Mouse (Mus musculus): ENCODE measurements around the gene Zfr2.

The Zfr2 gene

DNA sequence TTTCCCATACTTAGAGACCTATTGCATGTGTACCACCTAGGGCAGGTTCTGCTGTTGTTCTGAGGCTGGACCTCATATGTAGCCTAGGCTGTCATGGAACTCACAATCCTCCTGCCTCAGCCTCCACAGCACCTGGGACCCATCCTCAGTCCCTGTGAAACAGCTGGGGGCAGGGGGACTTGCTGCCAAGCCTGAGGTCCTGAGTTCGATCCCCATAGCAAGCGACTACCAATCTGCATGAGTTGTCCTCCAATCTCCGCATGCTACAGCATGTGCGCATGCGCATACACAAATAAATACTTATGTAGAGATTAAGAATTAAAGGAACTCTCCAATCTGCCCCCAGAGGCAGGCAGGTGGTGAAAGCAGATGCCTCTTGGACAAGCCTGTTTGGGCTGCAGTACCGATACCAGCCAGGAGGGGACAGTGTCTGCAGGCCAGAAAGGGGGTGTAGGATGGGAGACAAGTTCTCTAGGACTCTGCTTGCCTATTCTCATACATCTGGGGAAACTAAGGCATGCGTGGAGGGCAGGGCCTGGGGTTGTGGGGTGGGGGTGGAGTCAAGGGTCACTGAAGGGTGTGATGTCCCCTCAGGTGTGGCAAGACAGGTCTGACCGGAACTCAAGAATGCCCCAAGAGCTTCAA is 54.7 kb downstream of the Zfr2 start:
- no peak for DNase-seq (ENCODE audit: low read depth, low spot score)

DNA sequence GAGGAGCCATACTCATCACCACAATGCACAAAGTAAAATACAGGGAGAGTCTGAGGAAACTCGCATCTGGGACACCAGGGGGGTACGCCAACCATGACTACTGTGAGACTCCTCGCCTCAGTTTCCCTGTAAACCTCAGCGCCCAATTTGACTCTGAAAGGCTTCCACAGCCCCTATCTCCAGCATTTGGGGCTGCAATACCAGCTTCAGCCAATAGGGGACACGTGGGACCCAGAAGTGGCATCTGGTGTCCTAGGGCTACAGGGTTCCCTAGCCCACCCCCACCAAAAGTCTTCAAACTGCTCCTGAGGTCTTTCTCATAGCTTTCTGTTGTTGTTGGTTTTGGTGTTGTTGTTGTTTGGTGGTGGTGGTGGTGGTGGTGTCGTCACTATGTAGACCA is 55.6 kb downstream of the Zfr2 start:
- DNase-seq (ENCODE audit: low read depth, low spot score): no peak

DNA sequence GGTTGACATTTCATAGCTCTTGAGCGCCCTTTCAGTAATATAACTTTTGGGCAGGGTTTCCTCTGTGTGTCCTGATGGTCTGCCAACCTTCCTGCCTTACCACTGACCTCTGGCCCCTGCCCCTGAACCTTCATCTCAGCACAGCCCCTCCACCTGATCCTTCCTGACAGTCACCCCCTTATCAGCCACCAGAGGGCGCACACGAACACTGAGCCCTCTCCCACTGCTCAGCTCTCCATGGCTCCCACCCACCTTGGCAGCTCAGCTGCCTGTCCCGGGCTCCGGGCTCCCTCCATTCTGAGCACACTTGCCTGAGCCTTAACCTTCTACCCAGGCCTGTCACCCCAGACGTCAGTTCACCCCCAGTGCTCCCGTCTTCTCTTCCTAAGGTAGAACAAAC is 56.3 kb downstream of the Zfr2 start:
- DNase-seq (ENCODE audit: low read depth, low spot score): no peak

DNA sequence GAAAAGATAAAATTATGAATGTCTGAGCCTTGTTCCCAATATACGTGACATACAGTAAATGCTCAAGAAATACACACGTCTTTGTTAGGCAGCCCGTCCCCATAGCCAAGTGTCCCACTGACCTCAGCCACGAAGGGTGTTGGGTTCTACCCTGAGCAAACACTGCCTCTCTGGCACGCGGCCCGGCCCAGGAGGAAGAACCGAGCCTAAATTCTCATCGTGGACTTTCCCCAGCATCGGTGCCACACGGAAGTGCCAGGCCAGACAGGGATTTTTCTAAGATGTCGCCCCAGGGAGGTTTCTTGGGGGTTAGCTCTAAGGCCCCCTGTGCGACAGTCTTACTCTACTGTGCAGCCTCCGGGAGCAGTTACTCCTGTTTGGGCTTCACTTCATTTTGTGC is 56.9 kb downstream of the Zfr2 start:
- DNase-seq (ENCODE audit: low read depth, low spot score): no peak

DNA sequence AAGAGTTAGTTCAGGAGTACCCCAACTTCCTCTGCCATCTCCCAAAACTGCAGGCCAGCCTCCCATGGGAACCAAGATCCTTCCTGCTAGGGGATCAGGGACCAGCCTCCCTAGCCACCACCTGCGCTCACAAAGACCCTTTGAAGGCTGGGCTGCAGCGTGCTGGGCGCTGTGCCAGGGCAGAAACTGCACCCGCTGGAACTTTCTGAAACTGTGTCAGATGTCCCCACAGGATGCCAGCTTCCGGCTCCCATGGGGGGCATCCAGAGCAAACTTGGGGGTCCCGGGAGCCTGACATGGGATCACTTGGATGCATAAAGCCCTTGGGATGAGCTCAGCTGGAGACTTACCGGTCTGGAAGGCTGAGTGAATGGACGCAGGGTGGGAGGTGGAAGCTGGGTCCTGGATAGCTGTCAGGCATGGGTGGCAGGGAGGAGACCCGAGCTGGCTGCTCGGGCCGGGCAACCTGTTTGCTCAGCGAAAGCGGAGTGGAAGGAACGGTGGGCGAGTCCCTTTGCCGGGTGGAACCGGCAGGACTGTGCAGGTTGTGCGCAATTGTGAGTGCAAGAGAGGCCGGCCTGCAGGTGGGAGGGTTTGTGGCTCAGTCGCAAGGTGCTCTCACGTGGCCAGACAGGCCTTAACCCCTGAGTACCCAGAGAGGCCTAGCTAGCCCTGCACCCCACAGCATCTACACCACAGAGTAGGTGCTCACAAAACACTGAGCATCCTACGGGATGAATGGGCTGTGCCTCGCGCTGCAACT is 57.9 kb downstream of the Zfr2 start:
- DNase-seq (ENCODE audit: low read depth, low spot score): no peak

DNA sequence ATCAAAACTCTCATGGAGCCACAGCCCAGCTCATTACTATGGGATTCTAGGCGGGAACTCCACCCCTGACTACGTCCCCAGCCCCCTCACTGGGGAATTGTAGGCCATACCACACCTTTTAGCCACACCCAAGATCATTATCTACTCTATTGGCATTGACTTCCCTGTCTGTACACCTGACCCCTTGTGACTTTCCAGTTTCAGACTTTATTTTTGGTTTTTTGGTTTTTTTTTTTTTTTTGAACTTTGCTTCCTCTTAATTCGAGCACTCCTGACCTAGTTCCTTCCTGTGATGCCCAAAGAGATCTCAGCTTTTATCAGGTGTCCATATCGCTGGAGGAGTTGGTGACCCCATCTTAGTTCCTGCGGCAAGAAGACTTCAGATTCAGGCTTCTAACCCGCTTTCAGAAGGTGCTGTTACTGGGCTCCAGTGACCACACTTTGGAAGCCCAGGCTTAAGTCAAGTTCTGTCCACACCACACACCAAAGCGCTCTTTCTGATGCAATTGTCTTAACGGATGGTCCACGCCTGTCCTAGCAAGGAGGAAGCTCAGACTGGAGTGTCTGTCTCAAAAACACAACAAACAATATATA is 58.7 kb downstream of the Zfr2 start, which contains the start of gene Tjp3:
TSS of gene Tjp3 (minus strand) at position 71 of the 594 bp plus-strand sequence.
- no peak for DNase-seq (ENCODE audit: low read depth, low spot score)

DNA sequence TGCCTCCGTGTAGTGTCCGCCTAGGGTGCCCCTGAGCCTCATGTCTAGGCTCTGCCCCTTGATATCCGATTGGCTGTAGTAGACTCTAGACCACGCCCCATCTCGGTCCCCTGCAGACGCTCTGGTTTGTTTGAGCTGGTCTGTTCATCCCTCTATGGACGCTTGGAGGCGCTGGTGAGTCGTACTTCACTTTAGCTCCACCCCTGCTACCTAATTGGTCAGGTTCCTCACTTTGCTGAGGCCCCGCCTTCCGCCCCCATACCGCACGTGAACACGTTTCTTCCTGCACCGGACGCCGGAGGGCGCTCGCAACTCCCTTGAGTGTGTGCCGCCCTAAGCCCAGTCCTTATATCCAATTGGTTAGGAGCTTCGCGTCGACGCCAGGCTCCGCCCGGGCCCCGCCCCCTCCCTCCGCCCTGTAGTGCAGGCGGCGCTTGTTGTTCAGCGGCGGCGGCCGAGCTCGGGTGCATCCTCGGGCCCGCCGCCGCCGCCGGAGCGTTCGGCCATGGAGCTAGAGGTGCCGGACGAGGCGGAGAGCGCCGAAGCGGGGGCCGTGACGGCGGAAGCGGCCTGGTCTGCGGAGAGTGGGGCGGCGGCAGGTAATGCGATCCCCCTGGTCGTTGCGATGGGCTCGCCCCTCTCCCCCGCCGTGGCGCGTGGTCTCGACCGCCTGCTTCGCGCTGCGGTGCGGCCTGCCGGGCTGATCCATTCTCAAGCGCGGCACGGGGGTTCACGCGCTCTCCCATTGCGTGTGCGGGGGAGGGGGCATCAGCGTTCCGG is 59.8 kb downstream of the Zfr2 start, which contains the start of gene Pip5k1c:
TSS of gene Pip5k1c (plus strand) at position 410 of the 780 bp plus-strand sequence.
- DNase-seq (ENCODE audit: low read depth, low spot score): peak; percentile 96

DNA sequence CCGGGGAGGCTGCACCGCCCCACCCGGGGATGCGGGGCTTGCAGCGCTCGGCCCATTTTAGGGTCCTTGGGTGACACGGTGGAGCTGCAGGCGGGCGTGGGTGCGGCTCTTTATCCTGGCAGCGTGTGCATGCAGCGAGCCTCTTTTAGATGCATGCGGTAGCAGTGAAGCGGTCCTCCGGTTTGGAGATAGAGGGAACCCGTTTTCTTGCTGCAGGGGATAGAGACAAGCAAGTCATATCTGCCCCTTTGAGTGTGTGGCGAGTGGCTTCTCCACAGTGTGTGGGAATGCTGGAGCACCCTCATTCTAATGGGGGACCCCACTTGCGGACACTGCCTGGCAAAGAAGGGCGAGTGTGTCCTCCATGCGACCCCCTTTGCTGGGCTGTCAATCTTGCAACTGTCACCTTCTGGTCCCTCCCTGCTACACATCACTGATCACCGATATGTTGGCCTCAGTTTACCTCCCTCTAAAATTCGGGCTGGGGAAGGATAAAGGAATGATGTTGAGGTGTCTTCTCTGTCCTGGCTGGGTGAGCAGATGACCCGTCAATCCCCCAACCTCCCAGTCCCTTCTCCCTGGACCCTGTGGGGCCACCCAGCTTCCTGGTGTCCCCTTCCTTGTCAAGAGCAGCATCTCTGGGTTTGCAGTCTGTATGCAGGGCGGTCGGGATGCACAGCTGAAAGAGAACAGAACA is 60.5 kb downstream of the Zfr2 start:
- DNase-seq (ENCODE audit: low read depth, low spot score): no peak

DNA sequence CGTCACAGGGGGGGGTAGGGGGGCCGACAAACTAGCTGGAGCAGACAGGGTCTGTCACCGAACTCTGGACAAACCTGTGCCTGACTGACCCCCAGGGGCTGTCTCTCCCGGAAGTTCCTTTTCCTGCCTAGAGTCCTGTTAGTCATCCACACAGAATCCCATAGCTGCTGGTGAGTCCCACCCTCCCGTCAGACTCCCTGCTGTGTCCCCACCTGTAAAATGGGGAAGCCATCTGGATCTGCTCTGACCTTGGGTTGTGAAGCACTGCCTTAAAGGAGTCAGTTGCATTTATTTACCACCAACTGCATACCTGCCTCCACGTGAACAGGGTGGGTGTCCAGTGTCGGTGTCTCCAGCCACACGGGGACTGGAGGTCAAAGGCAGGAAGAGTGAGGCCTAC is 61.5 kb downstream of the Zfr2 start:
- no peak for DNase-seq (ENCODE audit: low read depth, low spot score)

DNA sequence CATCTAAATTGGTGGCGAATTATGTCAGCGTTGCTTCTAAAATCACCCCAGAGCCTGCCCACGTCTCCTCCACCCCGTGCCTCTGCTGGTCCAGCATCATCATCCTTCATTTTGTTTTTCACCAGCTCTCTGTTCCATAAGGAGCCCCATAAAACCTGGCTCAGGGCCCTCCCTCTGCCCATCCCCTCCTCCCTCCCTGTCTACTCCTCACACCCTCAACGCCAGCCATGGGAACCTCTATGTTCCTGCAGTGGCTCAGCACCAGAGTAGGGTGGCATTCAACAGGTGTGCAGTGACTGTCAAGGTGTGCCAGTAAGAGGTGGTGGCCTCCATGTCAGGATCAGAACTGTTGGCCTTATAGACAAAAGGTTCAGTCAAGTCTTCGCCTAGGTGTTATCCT is 62.2 kb downstream of the Zfr2 start:
- DNase-seq (ENCODE audit: low read depth, low spot score): no peak

DNA sequence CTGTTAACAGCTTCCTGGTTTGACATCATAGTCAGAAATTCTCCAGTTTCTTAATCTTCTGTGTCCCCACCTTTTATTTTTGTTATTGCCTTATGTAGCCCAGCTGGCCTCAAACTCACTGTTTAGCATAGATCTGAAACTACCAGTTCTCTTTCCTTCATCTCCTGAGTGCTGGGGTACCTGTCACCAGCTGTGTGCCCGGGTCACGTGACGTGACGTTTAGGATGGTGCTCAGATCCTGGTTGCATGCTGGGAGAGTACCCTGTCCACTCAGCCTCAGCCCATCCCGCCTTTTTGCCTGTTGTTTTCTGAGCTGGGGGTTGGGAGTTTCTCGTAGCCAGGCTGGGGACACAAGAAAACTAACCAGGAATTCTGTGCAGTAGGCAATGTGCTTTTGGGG is 64.3 kb downstream of the Zfr2 start:
- DNase-seq (ENCODE audit: low read depth, low spot score): no peak

DNA sequence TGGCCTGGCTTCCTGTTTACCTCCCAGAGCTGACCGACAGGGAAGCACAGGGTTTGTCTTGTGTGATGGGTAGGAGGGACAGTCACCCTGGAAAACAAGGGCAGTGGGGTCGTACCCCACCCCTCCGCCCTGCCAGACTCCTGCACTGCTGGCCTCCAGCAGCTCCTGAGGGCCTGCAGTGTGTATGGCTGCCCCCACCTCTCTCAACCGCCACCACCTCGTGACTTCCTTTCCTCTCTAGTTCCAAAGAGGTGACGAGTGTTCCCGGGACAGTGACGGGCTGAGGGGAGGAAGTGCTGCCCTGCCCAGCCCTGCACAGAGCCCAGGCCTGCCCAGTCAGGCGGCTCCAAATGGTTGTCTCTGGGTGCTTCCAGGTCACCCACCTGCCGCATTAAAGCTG is 64.9 kb downstream of the Zfr2 start:
- DNase-seq (ENCODE audit: low read depth, low spot score): no peak

DNA sequence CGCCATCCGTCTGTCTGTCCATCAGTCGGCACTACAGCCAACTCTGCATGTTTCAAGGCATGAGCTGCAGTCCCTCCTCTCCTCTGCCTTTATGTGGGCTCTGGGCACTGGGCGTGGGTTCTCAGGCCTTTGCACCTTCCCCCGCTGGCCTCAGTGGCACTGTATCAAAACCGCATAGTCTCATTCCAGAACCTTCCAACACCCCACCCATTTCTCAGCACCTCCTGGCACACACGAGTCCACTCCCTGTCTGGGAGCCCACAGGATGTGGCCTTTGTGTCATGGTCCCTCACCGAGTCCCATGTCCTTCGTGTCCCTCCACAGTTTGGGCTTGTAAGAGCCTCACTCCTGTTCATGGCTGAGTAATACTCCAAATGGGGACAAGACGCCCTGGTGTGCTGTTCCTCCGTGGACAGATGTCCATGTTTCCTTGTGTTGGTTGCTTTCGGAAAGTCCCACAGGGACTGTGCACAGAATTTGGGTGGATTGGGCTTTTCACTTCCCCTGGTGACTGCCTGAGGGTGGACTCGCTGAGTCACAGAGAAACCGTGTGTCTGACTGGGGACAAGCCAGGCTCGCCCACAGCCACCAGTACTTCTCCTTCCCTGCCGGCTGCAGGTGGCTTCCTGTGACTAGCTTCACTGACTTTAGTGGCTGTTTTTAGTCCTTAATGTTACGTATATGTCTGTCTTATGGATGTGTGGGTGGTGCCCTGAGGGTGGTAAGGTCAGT is 65.6 kb downstream of the Zfr2 start:
- DNase-seq (ENCODE audit: low read depth, low spot score): no peak

DNA sequence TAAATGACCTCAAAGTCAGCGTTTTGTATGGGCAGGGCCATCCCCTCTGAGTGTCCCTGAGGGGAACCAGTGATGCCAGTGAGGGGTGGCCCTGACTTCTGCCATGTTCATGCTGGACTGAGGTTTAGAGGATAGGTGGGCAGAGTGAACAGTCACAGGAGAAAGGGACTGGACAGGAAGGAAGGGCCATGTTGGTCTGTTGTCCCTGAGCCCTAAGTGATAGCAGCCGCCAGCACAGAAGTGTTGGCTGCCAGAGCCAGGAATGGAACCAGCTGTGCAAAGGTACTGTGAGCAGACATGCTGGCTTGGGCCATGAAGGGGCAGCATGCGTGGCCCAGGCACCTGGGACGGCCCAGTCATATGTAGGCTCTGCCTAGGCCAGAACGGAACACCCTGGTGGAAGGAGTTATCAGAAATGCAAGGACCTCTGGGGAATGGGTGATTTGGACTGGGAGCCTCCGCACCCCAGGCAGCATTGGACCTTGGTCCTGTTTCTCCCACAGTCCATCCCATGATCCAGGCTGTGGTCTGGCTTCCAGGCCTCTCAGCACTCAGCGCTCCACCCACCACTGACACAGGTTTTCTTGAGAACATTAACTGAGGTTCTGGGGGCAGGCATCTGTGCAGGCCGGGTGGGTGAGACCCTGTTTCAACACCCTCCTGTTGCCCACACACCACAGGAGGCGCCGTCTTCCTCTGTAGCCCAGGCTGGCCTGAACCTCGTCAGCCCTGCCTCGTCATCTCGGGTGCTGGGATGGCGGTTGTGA is 66.8 kb downstream of the Zfr2 start:
- no peak for DNase-seq (ENCODE audit: low read depth, low spot score)

DNA sequence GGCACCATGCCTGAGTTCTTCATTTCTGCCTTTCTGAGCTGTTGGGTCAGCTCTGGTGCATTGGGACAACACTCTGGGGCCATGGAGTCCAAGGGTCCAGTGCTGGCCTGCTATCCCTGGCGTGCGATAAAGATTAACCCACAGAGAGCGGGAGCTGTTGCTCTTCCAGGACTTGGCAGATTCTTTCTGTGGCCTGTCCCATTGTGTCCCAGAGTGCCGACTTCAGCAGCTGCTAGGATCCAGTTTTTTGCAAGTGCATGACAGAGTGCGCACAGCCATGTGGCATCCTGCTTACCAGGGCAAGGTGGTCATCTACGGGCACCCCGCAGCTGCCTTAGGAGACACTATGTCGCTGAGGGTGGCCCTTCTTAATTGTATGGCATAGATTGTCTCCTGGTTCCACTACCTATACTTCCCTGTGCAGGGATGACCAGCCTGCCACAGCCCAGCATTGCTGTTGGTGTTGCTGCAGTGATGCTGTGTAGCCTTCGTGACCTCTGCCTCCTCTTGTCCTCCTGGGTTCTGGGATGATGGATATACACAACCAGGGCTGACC is 67.5 kb downstream of the Zfr2 start:
- DNase-seq (ENCODE audit: low read depth, low spot score): no peak

DNA sequence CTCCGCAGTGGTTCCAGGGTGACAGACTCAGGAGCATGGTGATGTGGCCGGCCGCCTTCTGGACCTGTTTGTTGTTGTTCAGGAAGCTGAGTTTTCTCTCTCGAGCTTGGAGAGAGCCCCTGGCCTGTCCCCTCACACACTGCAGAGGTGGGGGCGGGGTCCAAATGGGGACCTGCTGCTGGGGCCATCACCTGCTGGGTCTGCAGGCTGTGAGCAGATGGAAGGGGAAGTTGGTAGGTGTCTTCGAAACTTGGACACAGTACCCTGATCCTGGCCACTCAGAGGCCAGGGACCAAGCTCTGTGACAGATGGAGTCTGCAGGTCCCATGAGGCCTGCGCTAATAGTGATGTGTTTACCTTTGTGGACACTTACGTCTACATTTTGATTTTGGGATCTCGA is 68.4 kb downstream of the Zfr2 start:
- no peak for DNase-seq (ENCODE audit: low read depth, low spot score)
